Mouse (Mus musculus) limb, embryonic 13.5 days (tissue): ENCODE measurements around the gene Hid1. TPM values are rescaled to one million over a fixed set of nuclear protein-coding genes. Genes with fewer than 3 reads are reported as not detected.

ENCODE experiments used
- ATAC-seq: fragments of 200-750 bp; cut with Nextera tagmentation; 2 replicates; pipeline ENCODE4 v1.8.0; 2017; ENCODE audit warnings: low read depth, moderate number of reproducible peaks, moderate TSS enrichment; ENCODE audit not compliant: low FRiP score
- H3K27ac ChIP-seq: fragments of 300-500 bp; sonication (generic); 2 replicates; pipeline ENCODE4 v1.5.1; 2015; ENCODE audit warnings: inconsistent platforms, mild to moderate bottlenecking, moderate library complexity
- H3K27me3 ChIP-seq: fragments of 300-500 bp; sonication (generic); 2 replicates; pipeline ENCODE4 v1.6.1; 2015; ENCODE audit warnings: mild to moderate bottlenecking, inconsistent platforms
- H3K36me3 ChIP-seq: fragments of 300-500 bp; sonication (generic); 2 replicates; pipeline ENCODE4 v1.6.1; 2015; ENCODE audit warnings: inconsistent platforms, mild to moderate bottlenecking, moderate library complexity
- H3K4me1 ChIP-seq: fragments of 300-500 bp; sonication (generic); 2 replicates; pipeline ENCODE4 v1.6.1; 2015; ENCODE audit warnings: inconsistent platforms
- H3K4me2 ChIP-seq: fragments of 300-500 bp; sonication (generic); replicated peaks from 2 replicates; pipeline ENCODE4 v1.6.1; 2015; ENCODE audit warnings: inconsistent platforms, mild to moderate bottlenecking, moderate library complexity
- H3K4me3 ChIP-seq: fragments of 300-500 bp; sonication (generic); 2 replicates; pipeline ENCODE4 v1.5.1; 2015; ENCODE audit warnings: moderate library complexity, mild to moderate bottlenecking, inconsistent platforms
- H3K9ac ChIP-seq: fragments of 300-500 bp; sonication (generic); 2 replicates; pipeline ENCODE4 v1.6.1; 2015; ENCODE audit warnings: mild to moderate bottlenecking, inconsistent platforms
- H3K9me3 ChIP-seq: fragments of 300-500 bp; sonication (generic); 2 replicates; pipeline ENCODE4 v1.6.1; 2016; ENCODE audit warnings: inconsistent platforms
- WGBS: fragments of 180-500 bp; shearing (Covaris S2); methylation state at CpG from one replicate; pipeline ENCODE4 v1.1.7; 2015; 5-methylcytosine and 5-hydroxymethylcytosine counted together
- polyA plus RNA-seq: library from polyadenylated mRNA; unstranded; fragments of >200 nt; fragmentation: Nextera tagmentation; extraction: Ambion mirVana; gene quantifications from 2 replicates; pipeline ENCODE4 v1.2.1, GENCODE M21; 2015

The Hid1 gene
- polyA plus RNA-seq, 1 experiment from 2014 or later, result 3.2 TPM

GRCm38 (mm10) chr11:115349976-115350375, 17.6 kb downstream of the Hid1 start:
- peaks cover 30% of the 10 kb centered on the region for H3K4me1 ChIP-seq
- no peaks in the 10 kb centered on the region for H3K9me3 ChIP-seq
- H3K4me2 ChIP-seq, result no peak overlapping the region
- H3K27ac ChIP-seq, result no peak overlapping the region
- ATAC-seq, result no peak
- H3K4me3 ChIP-seq, result no peak overlapping the region
- WGBS, result 32% methylated on average over 4 of the region's 4 CpGs
- H3K9ac ChIP-seq, result no peak overlapping the region
- peaks cover 42% of the 10 kb centered on the region for H3K27me3 ChIP-seq
- no peaks in the 10 kb centered on the region for H3K36me3 ChIP-seq

- no peak for ATAC-seq
- H3K4me1 ChIP-seq, result peaks cover 36% of the 10 kb centered on the region
- H3K36me3 ChIP-seq, result no peaks in the 10 kb centered on the region
- H3K4me2 ChIP-seq, result no peak overlapping the region
- 47% methylated on average over 17 of the region's 17 CpGs for WGBS
- H3K4me3 ChIP-seq, result no peak overlapping the region
- no peak overlapping the region for H3K9ac ChIP-seq
- peaks cover 46% of the 10 kb centered on the region for H3K27me3 ChIP-seq
- H3K9me3 ChIP-seq, result no peaks in the 10 kb centered on the region
- no peak overlapping the region for H3K27ac ChIP-seq
Observed at GRCm38 (mm10) chr11:115348681-115349248, 18.8 kb downstream of the Hid1 start.

GRCm38 (mm10) chr11:115345515-115345914, 22.0 kb downstream of the Hid1 start:
- no peak overlapping the region for H3K9ac ChIP-seq
- H3K4me2 ChIP-seq, result no peak overlapping the region
- peaks cover 40% of the 10 kb centered on the region for H3K27me3 ChIP-seq
- WGBS, result 9% methylated on average over 7 of the region's 7 CpGs
- peak; percentile 67; the same call in 1 of the 2 replicates for ATAC-seq
- no peaks in the 10 kb centered on the region for H3K36me3 ChIP-seq
- no peaks in the 10 kb centered on the region for H3K9me3 ChIP-seq
- no peak overlapping the region for H3K4me3 ChIP-seq
- H3K27ac ChIP-seq, result no peak overlapping the region
- H3K4me1 ChIP-seq, result peaks cover 36% of the 10 kb centered on the region

GRCm38 (mm10) chr11:115344967-115345366, 22.6 kb downstream of the Hid1 start:
- WGBS, result 6% methylated on average over 12 of the region's 12 CpGs
- H3K27me3 ChIP-seq, result peaks cover 39% of the 10 kb centered on the region
- no peak for ATAC-seq
- H3K9ac ChIP-seq, result no peak overlapping the region
- H3K36me3 ChIP-seq, result no peaks in the 10 kb centered on the region
- no peak overlapping the region for H3K4me3 ChIP-seq
- no peaks in the 10 kb centered on the region for H3K9me3 ChIP-seq
- no peak overlapping the region for H3K4me2 ChIP-seq
- peaks cover 36% of the 10 kb centered on the region for H3K4me1 ChIP-seq
- no peak overlapping the region for H3K27ac ChIP-seq

- WGBS, result 74% methylated on average over 6 of the region's 6 CpGs
- no peak for ATAC-seq
Observed at GRCm38 (mm10) chr11:115341866-115342265, 25.7 kb downstream of the Hid1 start.

GRCm38 (mm10) chr11:115341246-115341645, 26.3 kb downstream of the Hid1 start:
- ATAC-seq, result no peak
- 59% methylated on average over 2 of the region's 2 CpGs for WGBS
- H3K4me2 ChIP-seq, result no peak overlapping the region
- H3K36me3 ChIP-seq, result no peaks in the 10 kb centered on the region
- H3K4me1 ChIP-seq, result peaks cover 18% of the 10 kb centered on the region
- peaks cover 63% of the 10 kb centered on the region for H3K27me3 ChIP-seq
- no peak overlapping the region for H3K27ac ChIP-seq
- no peaks in the 10 kb centered on the region for H3K9me3 ChIP-seq
- no peak overlapping the region for H3K4me3 ChIP-seq
- no peak overlapping the region for H3K9ac ChIP-seq

More at GRCm38 (mm10) chr11:115341866-115342265, 25.7 kb downstream of the Hid1 start:
- Histone ChIP-seq H3K9me3 (no peaks in the 10 kb centered on the region), H3K4me2 (no peak overlapping the region), H3K4me1 (peaks cover 25% of the 10 kb centered on the region), H3K27me3 (peaks cover 61% of the 10 kb centered on the region), H3K4me3 (no peak overlapping the region), H3K27ac (no peak overlapping the region), H3K9ac (no peak overlapping the region), H3K36me3 (no peaks in the 10 kb centered on the region)

GRCm38 (mm10) chr11:115337826-115338225, 29.7 kb downstream of the Hid1 start:
- H3K9ac ChIP-seq, result no peak overlapping the region
- peaks cover 4% of the 10 kb centered on the region; the same call in 1 of the 2 replicates for H3K4me1 ChIP-seq
- H3K4me2 ChIP-seq, result no peak overlapping the region
- H3K36me3 ChIP-seq, result no peaks in the 10 kb centered on the region
- H3K9me3 ChIP-seq, result no peaks in the 10 kb centered on the region
- 64% methylated on average over 1 of the region's 1 CpGs for WGBS
- no peak overlapping the region for H3K4me3 ChIP-seq
- no peak overlapping the region for H3K27ac ChIP-seq
- H3K27me3 ChIP-seq, result peaks cover 75% of the 10 kb centered on the region
- no peak for ATAC-seq

- Histone ChIP-seq H3K4me2 (no peak overlapping the region), H3K27ac (no peak overlapping the region), H3K27me3 (peaks cover 80% of the 10 kb centered on the region), H3K9ac (no peak overlapping the region), H3K36me3 (no peaks in the 10 kb centered on the region), H3K9me3 (no peaks in the 10 kb centered on the region), H3K4me1 (peaks cover 4% of the 10 kb centered on the region; the same call in 1 of the 2 replicates), H3K4me3 (no peak overlapping the region)
- no peak for ATAC-seq
- 48% methylated on average over 3 of the region's 3 CpGs for WGBS
Observed at GRCm38 (mm10) chr11:115337350-115337749, 30.2 kb downstream of the Hid1 start.

- peaks cover 90% of the 10 kb centered on the region for H3K27me3 ChIP-seq
- 14% methylated on average over 6 of the region's 6 CpGs for WGBS
- no peaks in the 10 kb centered on the region for H3K36me3 ChIP-seq
- no peak overlapping the region for H3K9ac ChIP-seq
- no peaks in the 10 kb centered on the region for H3K9me3 ChIP-seq
- no peak overlapping the region for H3K27ac ChIP-seq
- H3K4me3 ChIP-seq, result no peak overlapping the region
- ATAC-seq, result no peak
- H3K4me2 ChIP-seq, result no peak overlapping the region
- peaks cover 4% of the 10 kb centered on the region; the same call in 1 of the 2 replicates for H3K4me1 ChIP-seq
Observed at GRCm38 (mm10) chr11:115336115-115336514, 31.4 kb downstream of the Hid1 start.

- no peak overlapping the region for H3K9ac ChIP-seq
- no peaks in the 10 kb centered on the region for H3K9me3 ChIP-seq
- H3K27ac ChIP-seq, result no peak overlapping the region
- no peak overlapping the region for H3K4me2 ChIP-seq
- no peak for ATAC-seq
- peaks cover 4% of the 10 kb centered on the region; the same call in 1 of the 2 replicates for H3K4me1 ChIP-seq
- H3K4me3 ChIP-seq, result no peak overlapping the region
- H3K36me3 ChIP-seq, result no peaks in the 10 kb centered on the region
- peaks cover 95% of the 10 kb centered on the region for H3K27me3 ChIP-seq
- whole genome bisulfite sequencing, result 61% methylated on average over 12 of the region's 12 CpGs
Observed at GRCm38 (mm10) chr11:115335223-115335622, 32.3 kb downstream of the Hid1 start.

GRCm38 (mm10) chr11:115334531-115334930, 33.0 kb downstream of the Hid1 start, which contains the start of gene Otop3:
Otop3 (plus strand) TSS chr11:115334731.
- H3K4me1 ChIP-seq, result peaks cover 4% of the 10 kb centered on the region; the same call in 1 of the 2 replicates
- H3K4me3 ChIP-seq, result 0 out of 2 replicates have a peak within 1 kb of the TSS, but pooled peaks have one; percentile 1
- no peaks in the 10 kb centered on the region for H3K36me3 ChIP-seq
- peaks cover 95% of the 10 kb centered on the region for H3K27me3 ChIP-seq
- WGBS, result 7% methylated on average over 29 of the region's 29 CpGs
- H3K9ac ChIP-seq, result no peak within 1 kb of the TSS
- no peaks in the 10 kb centered on the region for H3K9me3 ChIP-seq
- H3K4me2 ChIP-seq, result peak within 1 kb of the TSS; percentile 43
- ATAC-seq, result no peak
- H3K27ac ChIP-seq, result no peak within 1 kb of the TSS

GRCm38 (mm10) chr11:115329339-115329738, 38.2 kb downstream of the Hid1 start:
- peaks cover under 1% of the 10 kb centered on the region; the same call in 1 of the 2 replicates for H3K4me1 ChIP-seq
- H3K9me3 ChIP-seq, result no peaks in the 10 kb centered on the region
- H3K27me3 ChIP-seq, result peaks cover 90% of the 10 kb centered on the region
- 71% methylated on average over 15 of the region's 15 CpGs for WGBS
- no peak overlapping the region for H3K4me2 ChIP-seq
- no peaks in the 10 kb centered on the region for H3K36me3 ChIP-seq
- H3K9ac ChIP-seq, result no peak overlapping the region
- no peak overlapping the region for H3K4me3 ChIP-seq
- ATAC-seq, result no peak
- H3K27ac ChIP-seq, result no peak overlapping the region

GRCm38 (mm10) chr11:115326730-115327129, 40.8 kb downstream of the Hid1 start:
- H3K9ac ChIP-seq, result no peak overlapping the region
- H3K4me2 ChIP-seq, result no peak overlapping the region
- 45% methylated on average over 7 of the region's 7 CpGs for WGBS
- peaks cover 90% of the 10 kb centered on the region for H3K27me3 ChIP-seq
- no peak overlapping the region for H3K4me3 ChIP-seq
- no peaks in the 10 kb centered on the region for H3K9me3 ChIP-seq
- no peaks in the 10 kb centered on the region for H3K36me3 ChIP-seq
- 0 out of 2 replicates have a peak, but pooled peaks cover 8% of the 10 kb centered on the region for H3K4me1 ChIP-seq
- ATAC-seq, result no peak
- H3K27ac ChIP-seq, result no peak overlapping the region
